Mouse (Mus musculus) urinary bladder, postnatal 36 days (tissue): ENCODE results near the gene Kbtbd7.
"Not testable (repeated sequence)": the region's sequence is repeated elsewhere in the genome, so short reads cannot be mapped to it uniquely, and the experiment has no call there.

Experiments used
- DNase-seq, 2 experiments: peaks; one replicate each; pipeline ENCODE4 v3.0.0; 2022; ENCODE audit warnings: low spot score in 2 of 2, mixed read lengths in 1 of 2

The Kbtbd7 gene

DNA sequence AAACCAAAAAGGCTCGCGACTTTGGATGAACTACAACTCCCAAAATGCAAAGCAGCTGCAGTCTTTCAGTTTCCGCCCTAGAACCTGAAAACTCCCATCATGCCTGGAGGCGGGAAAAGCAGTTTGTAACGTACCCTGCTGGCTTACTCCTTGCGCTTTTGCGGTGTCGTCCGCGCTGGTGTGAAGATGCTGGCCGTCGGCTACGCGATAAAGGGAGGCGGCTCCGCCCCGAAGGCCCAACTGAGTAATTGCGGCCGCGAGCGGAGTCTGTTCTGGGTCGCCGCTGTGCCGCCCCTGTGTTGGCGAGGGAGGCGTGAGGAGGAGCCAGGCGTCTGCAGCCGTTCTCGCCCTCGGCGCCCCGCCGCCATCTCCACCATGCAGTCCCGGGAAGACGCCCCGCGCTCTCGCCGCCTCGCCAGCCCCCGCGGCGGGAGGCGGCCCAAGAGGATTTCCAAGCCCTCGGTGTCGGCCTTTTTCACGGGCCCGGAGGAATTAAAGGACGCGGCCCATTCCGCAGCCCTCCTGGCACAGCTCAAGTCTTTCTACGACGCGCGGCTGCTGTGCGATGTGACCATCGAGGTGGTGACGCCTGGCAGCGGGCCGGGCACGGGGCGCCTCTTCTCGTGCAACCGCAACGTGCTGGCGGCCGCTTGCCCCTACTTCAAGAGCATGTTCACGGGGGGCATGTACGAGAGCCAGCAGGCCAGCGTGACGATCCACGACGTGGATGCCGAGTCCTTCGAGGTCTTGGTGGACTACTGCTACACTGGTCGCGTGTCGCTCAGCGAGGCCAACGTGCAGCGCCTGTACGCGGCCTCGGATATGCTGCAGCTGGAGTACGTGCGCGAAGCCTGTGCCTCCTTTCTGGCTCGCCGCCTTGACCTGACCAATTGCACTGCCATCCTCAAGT, 25.6 kb downstream of the Kbtbd7 start, which contains the start of gene Kbtbd6:
Gene Kbtbd6, plus strand, starts transcription at position 155 of the 910 bp plus-strand sequence.
- DNase-seq, result peak; percentile 71 to 72

DNA sequence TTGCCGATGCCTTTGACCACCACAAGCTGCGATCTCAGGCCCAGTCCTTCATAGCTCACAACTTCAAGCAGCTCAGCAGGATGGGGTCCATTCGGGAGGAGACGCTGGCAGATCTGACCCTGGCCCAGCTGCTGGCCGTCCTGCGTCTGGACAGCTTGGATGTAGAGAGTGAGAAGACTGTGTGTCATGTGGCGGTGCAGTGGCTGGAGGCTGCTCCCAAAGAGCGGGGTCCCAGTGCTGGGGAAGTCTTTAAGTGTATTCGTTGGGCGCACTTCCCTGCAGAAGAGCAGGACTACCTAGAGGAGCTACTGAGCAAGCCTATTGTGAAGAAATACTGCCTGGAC, 26.3 kb downstream of the Kbtbd7 start:
- not testable (repeated sequence) for DNase-seq

DNA sequence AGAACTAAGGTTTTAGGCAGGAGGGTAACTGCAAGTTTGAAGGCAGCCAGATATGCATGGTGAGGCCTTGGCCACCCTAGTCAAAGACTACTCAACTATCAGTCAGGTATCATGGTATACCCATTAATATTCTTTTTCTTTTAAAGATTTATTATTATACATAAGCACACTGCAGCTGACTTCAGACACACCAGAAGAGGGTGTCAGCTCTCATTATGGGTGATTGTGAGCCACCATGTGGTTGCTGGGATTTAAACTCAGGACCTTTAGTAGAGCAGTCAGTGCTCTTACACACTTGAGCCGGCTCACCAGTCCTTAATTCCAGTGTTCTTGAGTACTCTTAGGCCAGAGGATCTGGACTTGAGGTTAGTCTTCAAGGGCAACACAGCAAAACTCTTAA, 34.1 kb downstream of the Kbtbd7 start:
- DNase-seq, result no peak

DNA sequence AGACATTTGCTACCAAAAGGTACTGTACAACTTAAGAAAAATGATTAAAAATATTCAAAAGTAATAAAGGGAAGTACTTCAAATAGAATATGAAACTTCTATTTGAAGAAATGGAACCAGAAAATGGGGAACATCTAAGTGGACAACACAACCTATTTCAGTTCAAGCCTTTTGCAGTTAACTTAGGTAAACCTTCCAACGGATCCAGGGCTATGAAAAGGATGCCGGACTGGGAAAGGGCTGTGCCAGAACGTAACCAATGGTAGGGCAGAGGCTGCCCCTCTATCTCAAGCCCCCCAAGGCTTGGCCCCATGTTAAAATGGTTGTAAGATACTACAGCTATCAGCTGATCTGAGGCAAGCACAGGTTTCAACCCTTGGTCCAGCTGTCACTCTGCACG, 34.7 kb downstream of the Kbtbd7 start:
- no peak for DNase-seq

DNA sequence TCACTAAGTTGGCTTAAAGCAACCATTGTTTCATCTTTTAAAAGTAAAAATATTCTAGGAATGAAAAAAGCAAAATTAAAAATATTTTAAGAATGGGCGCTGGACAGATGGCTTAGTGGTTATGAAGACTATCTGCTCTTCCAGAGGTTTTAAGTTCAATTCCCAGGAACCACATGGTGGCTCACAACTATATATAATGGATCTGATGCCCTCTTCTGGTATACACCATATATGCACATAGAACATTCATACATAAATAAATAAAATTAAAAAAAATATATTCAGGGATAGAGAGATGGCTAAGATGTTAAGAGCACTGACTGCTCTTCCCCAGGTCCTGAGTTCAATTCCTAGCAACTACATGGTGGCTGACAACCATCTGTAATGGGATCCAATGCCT, 39.3 kb downstream of the Kbtbd7 start:
- no peak for DNase-seq

DNA sequence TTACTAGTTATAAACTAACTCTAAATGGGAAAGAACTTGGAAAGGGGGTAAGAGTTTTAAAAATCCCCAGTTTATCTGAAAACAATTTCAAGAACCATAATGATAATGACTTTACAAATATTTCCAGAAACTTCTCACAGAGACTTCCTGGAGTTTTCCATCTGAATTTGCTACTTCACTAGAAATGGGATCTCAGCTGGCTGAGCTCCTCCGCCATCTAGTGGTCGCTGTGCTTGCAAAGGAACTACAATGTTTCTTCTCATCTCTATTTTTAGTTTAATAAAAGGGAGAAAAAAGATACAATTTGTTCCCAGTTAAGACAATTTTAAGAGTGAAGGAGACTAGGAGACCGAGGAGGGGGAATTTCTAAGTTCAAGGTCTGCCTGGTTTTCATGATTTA, 41.3 kb downstream of the Kbtbd7 start:
- peak; percentile 35 to 52 for DNase-seq

DNA sequence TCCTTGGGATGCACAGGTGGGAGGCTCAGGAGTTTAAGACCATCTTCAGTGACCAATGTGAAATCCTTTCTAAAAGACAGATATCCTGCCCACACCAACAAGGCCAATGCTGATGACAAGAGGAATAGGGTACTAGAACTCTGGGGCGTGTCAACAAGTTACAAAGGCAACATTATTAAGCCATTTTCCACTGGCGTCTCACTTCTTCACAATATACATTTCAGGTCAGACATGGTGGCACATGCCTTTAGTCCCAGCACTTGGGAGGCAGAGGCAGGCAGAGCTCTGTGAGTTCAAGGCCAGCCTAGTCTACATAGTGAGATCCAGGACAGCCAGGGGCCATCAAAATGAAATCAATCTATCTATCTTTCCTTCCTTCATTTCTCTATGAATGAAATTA, 47.1 kb downstream of the Kbtbd7 start:
- no peak for DNase-seq
